Mouse (Mus musculus) ES-E14 (cell line): Measurements from ENCODE around the gene Haghl.

ENCODE experiments used
- HCFC1 ChIP-seq: IDR thresholded peaks from 2 replicates; pipeline ENCODE4 v1.6.1; 2012; ENCODE audit warnings: low read length, inconsistent platforms, borderline replicate concordance; ENCODE audit not compliant: insufficient read depth
- ZNF384 ChIP-seq: IDR thresholded peaks from 2 replicates; pipeline ENCODE4 v1.6.1; 2012; ENCODE audit warnings: low read depth, low read length, inconsistent platforms

- TF ChIP-seq HCFC1, result no peak
- TF ChIP-seq ZNF384, result no peak
Observed at GRCm38 (mm10) chr17:25783086-25783485, 2.4 kb downstream of the Haghl start.
